Mouse (Mus musculus) urinary bladder, postnatal 25 days (tissue): Measurements from ENCODE around the gene Ttc28.

Experiments used
- DNase-seq: peaks from one replicate; pipeline ENCODE4 v3.0.0; 2022; ENCODE audit warnings: low spot score

Ttc28 gene

GRCm38 (mm10) chr5:111133754-111134153 lies 254.2 kb downstream of the Ttc28 start:
- no peak for DNase-seq

- no peak for DNase-seq
Measured at GRCm38 (mm10) chr5:111137283-111137682, 257.7 kb downstream of the Ttc28 start.

GRCm38 (mm10) chr5:111137742-111138141 lies 258.1 kb downstream of the Ttc28 start:
- no peak for DNase-seq

GRCm38 (mm10) chr5:111138239-111138833 lies 258.7 kb downstream of the Ttc28 start:
- no peak for DNase-seq

- no peak for DNase-seq
Measured at GRCm38 (mm10) chr5:111138927-111139565, 259.4 kb downstream of the Ttc28 start.

- no peak for DNase-seq
Measured at GRCm38 (mm10) chr5:111139622-111140021, 260.0 kb downstream of the Ttc28 start.

GRCm38 (mm10) chr5:111141139-111141885 lies 261.7 kb downstream of the Ttc28 start:
- DNase-seq = no peak

GRCm38 (mm10) chr5:111142837-111143236 lies 263.2 kb downstream of the Ttc28 start:
- DNase-seq = no peak

- DNase-seq = no peak
Measured at GRCm38 (mm10) chr5:111144411-111144810, 264.8 kb downstream of the Ttc28 start.

GRCm38 (mm10) chr5:111150581-111150980 lies 271.0 kb downstream of the Ttc28 start:
- DNase-seq = no peak

- no peak for DNase-seq
Measured at GRCm38 (mm10) chr5:111151882-111152759, 272.5 kb downstream of the Ttc28 start.

GRCm38 (mm10) chr5:111154586-111154985 lies 275.0 kb downstream of the Ttc28 start:
- no peak for DNase-seq

GRCm38 (mm10) chr5:111155271-111155670 lies 275.7 kb downstream of the Ttc28 start:
- DNase-seq = no peak

- DNase-seq = no peak
Measured at GRCm38 (mm10) chr5:111155928-111156327, 276.3 kb downstream of the Ttc28 start.

- DNase-seq = no peak
Measured at GRCm38 (mm10) chr5:111158266-111158665, 278.7 kb downstream of the Ttc28 start.

GRCm38 (mm10) chr5:111159628-111160321 lies 280.2 kb downstream of the Ttc28 start:
- no peak for DNase-seq

- DNase-seq = no peak
Measured at GRCm38 (mm10) chr5:111161146-111161930, 281.7 kb downstream of the Ttc28 start.

- DNase-seq = no peak
Measured at GRCm38 (mm10) chr5:111162857-111163256, 283.3 kb downstream of the Ttc28 start.

- no peak for DNase-seq
Measured at GRCm38 (mm10) chr5:111163377-111163776, 283.8 kb downstream of the Ttc28 start.

GRCm38 (mm10) chr5:111164348-111164920 lies 284.8 kb downstream of the Ttc28 start:
- DNase-seq = no peak
